Mouse (Mus musculus) myocyte (in vitro differentiated cells): ENCODE data around the gene Zp3r.
"Not testable (repeated sequence)": the region's sequence is repeated elsewhere in the genome, so short reads cannot be mapped to it uniquely, and the experiment has no call there.

Experiments used
- CEBPB ChIP-seq: IDR thresholded peaks from 2 replicates; pipeline ENCODE4 v1.6.1; 2011; ENCODE audit warnings: mild to moderate bottlenecking, moderate library complexity; ENCODE audit not compliant: poor library complexity, insufficient read depth, severe bottlenecking
- E2F4 ChIP-seq: IDR thresholded peaks from one replicate; pipeline ENCODE4 v1.6.1; 2011; ENCODE audit warnings: mild to moderate bottlenecking, control low read depth, moderate library complexity; ENCODE audit not compliant: insufficient read depth
- MAX ChIP-seq: IDR thresholded peaks from one replicate; pipeline ENCODE4 v1.6.1; 2011; ENCODE audit warnings: low read depth, mild to moderate bottlenecking, control low read depth
- MYOD1 ChIP-seq, 3 experiments: IDR thresholded peaks; one replicate each; pipeline ENCODE4 v1.6.1; 2011; ENCODE audit warnings: control low read depth in 2 of 3, low read depth in 2 of 3, mild to moderate bottlenecking in 2 of 3, moderate library complexity in 1 of 3; ENCODE audit not compliant: insufficient read length in 2 of 3, control insufficient read depth in 1 of 3
- MYOG ChIP-seq, 3 experiments: IDR thresholded peaks; one replicate each; pipeline ENCODE4 v1.6.1; 2011; ENCODE audit warnings: control low read depth in 2 of 3, low read depth in 2 of 3, mild to moderate bottlenecking in 2 of 3; ENCODE audit not compliant: insufficient read length in 2 of 3, control insufficient read depth in 1 of 3, insufficient read depth in 1 of 3
- POLR2A ChIP-seq: IDR thresholded peaks from one replicate; pipeline ENCODE4 v1.6.1; 2011; ENCODE audit warnings: low read depth, mild to moderate bottlenecking, control low read depth, moderate library complexity; ENCODE audit not compliant: insufficient read length
- TCF12 ChIP-seq: IDR thresholded peaks from one replicate; pipeline ENCODE4 v1.6.1; 2011; ENCODE audit warnings: mild to moderate bottlenecking, control low read depth; ENCODE audit not compliant: poor library complexity, insufficient read depth, severe bottlenecking
- TCF3 ChIP-seq: IDR thresholded peaks from one replicate; pipeline ENCODE4 v1.6.1; 2011; ENCODE audit warnings: low read depth, control low read depth; ENCODE audit not compliant: insufficient read length
- USF1 ChIP-seq: IDR thresholded peaks from one replicate; pipeline ENCODE4 v1.6.1; 2011; ENCODE audit warnings: low read depth, mild to moderate bottlenecking, control low read depth, moderate library complexity

GRCm38 (mm10) chr1:130663576-130663975, 34.2 kb upstream of the Zp3r start:
- TF ChIP-seq POLR2A; TCF12; MYOG (IDR thresholded peaks at IDR 0.05; ENCODE audit: control insufficient read depth in 1 of 3, insufficient read depth in 1 of 3, insufficient read length in 2 of 3, low read depth in 2 of 3); E2F4; MAX; TCF3; MYOD1 (IDR thresholded peaks at IDR 0.05; ENCODE audit: control insufficient read depth in 1 of 3, insufficient read length in 2 of 3, low read depth in 2 of 3); USF1; CEBPB: not testable (repeated sequence)
